Mouse (Mus musculus) B cell, adult 2 months (primary cell): ENCODE results near the gene Slc2a3.
"Not testable (repeated sequence)": the region's sequence is repeated elsewhere in the genome, so short reads cannot be mapped to it uniquely, and the experiment has no call there.

ENCODE experiments used
- DNase-seq, 2 experiments: peaks; one replicate each; pipeline ENCODE4 v3.0.0; 2022

The Slc2a3 gene

DNA sequence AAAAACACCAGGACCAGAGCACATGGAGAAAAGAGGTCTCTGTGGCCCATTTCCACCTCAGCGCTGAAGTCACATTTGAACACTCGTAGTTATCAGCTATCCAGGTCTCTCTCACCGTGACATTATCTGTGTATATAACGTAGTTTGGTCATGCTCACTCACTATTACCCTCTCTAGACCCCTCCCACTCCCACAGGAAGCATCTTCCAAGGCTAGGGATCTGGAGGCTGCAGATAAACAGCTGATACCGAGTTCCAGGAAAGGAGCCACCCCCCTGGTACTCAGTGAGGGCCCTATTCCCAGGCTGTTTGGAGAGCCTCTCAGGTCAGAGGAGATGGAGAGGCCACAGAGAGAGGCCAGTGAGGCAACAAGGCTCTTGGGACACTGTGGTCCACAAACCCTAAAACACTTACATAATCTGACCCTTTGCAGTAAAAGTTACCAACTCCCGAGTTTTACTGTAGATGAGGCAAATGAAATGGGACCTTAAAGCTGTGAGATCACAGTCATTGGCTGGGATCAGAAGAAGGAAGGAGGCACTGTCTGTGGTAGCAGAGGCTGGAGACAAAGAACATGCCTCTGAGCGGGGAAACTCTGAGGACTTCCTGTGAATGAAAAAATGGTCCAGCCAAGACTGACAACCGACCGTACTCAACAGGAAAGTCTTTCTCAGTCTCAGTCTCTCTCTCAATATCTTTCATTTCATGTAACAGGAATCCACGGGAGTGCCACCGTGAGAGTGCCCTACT, 38.3 kb downstream of the Slc2a3 start:
- DNase-seq: no peak

DNA sequence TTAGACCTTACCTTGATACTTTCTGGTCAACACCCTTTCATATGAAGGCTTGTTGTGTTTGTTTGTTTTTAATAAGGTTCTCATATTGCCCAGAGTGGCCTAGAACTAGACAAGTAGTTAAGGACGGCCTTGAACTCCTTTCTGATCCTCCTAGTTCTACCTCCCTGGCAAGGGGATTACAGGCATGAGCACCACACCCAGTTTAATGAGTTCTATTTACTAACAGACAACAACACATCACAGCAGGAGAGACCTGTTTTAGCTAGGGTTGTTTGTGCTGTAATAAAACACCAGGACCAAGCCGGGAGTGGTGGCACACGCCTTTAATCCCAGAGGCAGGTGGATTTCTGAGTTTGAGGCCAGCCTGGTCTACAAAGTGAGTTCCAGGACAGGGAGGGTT, 39.0 kb downstream of the Slc2a3 start:
- DNase-seq: no peak

DNA sequence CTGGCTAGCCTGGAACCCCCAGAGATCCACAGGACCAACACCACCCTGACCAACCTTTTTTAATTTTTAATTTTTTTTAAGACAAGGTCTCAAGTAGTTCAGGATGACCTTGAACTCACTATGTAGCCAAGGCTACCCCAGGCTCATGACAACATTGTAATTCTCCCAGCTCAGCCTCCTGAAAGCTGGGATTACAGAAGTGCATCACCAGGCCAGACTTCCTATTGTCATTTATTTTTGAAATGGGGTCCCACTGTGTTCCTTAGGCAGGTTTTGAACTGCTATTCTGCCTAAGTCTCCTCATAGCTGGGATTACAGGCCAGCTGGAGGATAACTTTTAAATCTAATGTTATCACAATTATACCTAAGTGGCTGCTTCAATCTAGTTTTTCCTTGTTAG, 39.5 kb downstream of the Slc2a3 start:
- no peak for DNase-seq

DNA sequence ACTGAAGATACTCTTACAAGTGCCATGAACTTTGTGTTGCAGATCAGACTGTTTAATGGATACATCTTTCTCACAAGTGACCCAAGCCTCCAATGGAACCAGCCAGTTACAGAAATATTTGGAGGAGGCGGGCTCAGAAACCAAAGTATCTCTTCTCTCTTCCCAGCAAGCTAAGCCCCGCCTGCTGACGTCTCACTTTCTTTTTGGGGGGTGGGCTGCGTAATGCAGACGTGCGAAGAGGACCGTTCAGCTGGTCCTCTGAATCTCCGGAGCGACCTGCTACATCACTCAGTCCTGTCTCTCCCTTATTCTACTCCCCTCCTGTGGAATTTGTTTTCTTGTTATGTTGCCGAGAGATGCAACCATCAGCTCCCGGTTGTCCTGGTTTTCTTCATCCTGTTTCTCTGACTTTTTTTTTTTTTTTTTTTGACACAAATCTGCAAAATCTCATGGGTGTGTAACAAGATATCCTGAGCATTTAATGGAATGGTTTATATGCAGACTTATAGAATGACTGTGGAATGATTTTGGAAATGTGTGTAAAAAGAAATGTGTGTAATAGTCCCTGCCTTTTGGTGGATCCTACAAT, 40.3 kb downstream of the Slc2a3 start:
- DNase-seq: peak; percentile 43 to 44

DNA sequence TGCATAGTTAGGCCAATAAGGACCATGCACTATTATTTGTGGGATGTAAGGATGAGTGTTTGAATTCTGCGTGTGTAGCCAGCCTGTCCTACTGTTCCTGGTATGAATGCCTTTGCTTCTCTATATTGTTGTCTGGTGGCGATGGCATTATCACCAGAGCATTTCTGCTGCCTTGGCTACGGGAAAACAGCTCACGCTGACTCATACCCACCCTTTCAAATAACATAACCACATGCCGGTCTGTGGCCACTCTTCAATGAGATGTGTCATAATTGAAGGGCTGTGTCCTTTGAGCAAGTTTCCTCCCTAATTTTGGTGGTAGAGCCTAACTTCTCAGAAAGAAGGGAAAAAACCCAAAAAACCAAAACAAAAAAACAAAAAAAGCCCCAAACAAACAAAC, 42.7 kb downstream of the Slc2a3 start:
- no peak for DNase-seq

DNA sequence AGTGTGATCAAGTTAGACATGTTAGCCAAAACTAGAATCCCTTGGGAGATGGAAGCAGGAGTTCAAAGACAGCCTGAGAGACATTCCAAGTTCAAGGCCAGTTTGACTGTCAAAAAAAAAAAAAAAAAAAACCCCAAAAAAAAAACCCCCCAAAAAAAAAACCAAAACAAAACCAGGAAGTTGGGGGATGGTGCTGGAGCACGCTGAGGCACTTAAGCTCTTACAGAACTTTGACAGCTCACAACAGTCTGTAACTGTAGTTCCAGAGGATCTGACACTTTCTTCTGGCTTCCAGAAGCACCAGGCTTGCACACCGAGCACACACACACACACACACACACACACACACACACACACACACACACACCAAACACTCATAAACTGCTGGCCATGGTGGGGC, 45.5 kb downstream of the Slc2a3 start:
- DNase-seq: peak in 1 of 2 experiments; percentile 34

DNA sequence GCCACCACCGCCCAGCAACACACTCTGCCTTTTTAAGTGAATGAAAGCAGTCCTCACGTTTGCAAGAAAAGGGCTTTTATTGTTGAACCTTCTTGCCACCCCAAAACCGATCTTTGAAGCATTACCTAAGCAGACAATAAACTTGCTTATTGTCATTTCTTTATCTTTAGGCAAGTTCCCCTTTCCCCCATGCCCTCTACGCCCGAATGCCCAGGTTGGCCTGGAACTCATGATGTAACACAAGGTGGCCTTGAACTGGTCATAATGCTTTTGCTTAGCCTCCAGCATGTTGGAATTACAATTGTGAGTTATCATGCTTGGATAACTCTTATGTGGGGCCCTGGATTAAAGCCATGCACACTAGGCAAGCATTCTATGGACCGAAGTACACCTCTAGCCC, 50.9 kb downstream of the Slc2a3 start:
- DNase-seq: peak; percentile 34 to 42

DNA sequence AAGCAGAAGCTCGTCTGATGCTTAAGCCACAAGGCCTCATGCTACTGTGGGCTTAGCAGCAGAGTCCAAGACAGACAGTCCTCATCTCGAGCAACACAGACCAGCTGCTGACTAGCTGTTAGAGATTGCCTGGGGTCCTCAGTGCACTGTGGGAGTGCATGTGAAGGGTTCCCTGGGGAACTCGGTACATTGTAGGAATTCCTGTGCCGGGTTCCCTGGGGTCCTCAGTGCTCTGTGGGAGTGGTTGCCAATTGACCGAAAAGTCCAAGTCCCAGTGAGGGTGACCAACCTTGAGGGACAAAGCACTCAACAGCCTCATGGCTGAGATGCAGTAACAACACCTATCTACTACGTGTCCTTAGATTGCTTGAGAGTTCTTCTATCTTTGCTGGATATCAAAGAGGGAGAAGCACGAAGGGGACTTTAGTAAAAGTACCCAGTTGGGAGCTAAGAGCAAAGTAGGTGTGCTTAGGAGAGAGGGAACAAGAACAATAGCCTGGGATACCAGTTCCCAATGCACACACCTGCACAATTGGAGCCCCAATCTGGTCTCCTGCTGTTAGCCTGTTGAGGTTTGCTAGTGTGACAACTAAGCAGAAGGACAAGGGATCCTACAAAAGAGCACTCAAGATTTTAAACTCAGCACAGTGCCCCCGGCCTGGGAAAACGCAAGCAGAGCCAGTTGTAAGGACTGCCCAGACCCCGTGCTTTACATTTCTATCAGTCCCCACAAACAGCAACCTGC, 56.8 kb downstream of the Slc2a3 start:
- DNase-seq: no peak

DNA sequence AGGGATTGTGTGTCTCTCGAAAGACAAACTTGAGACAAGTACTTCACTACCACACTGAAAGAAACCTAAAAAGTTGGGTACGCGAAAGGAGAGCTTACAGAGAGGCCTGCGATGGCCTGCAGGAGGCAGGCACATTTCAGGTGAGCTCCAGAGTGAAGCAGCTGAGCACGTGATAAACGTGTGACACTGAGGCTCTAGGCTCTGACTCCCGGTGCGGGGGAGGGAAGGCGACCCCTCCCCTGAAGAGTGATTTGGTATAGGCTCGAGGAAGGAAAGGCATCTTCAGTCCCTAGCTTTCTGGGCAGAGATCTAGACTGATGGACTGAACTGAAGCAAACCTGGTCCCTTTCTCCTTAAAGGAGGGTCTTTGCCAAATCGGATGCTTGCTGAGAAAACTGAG, 58.1 kb downstream of the Slc2a3 start:
- peak; percentile 26 to 27 for DNase-seq

DNA sequence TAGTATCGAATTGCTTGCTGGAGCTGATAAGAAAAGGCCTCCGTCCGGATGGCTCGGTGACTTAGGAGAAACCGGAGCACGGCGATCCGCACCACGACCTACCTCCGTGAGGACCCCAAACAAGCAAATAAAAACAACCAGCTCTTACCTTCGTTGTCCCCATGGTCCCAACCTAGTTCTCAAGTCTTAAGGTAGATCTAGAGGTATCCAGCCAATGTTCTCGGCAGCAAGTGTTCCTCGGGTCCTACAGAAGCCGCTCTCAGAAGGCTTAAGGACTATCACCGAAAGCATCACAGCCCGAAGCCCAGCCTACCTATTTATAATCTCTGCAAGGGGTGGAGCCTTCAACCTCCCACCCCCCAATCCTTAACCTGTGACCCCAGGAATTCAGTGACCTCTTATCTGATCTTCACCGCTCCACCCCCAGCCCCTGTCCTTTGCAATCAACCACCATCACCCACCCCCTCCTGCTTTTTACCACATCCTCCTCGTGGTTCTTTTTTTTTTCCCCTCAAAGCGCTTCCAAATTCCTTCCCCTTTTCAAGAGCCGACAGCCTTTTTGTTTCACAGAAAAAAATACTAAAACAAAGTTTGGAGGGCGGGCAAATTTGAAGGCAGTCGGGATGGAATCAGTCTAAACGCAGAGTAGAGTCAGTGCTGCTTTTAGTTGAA, 59.1 kb downstream of the Slc2a3 start:
- DNase-seq: peak; percentile 61 to 65

DNA sequence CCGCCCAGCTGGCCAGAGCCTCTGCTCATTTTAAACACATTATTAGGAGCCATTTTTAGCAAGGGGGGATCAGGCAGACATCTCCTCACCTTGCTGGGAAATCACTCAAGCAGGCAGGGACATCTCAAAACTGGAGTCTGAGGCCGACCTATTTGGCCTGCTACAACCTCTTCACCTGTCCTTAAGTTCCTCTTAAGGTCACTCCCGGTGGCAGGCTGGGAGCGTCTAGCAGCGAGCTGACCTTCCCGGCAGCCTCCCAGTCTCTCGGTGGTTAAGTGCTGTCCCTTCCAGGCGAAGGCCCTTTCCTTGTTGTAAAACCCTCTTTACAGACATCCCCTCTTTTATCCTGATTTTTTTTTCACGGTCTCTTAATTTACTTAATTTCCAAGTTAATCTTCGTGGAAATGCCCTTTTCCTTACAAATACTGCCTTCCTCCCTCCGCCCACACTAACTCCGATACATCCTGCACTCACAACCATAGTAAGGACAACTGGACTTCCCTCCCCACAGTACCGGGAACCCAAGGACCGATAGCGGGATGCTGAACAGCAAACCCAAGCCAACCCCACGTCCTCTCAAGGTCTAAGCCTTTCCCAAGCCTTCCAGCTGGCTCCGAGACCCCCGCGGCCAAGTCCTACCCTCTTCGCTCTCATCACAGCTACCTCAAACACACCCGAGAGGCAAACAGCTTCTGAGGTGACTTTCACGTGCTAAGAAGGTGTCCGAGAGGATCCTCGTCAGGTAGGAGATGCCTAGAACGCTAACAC, 59.8 kb downstream of the Slc2a3 start:
- peak; percentile 21 to 28 for DNase-seq

DNA sequence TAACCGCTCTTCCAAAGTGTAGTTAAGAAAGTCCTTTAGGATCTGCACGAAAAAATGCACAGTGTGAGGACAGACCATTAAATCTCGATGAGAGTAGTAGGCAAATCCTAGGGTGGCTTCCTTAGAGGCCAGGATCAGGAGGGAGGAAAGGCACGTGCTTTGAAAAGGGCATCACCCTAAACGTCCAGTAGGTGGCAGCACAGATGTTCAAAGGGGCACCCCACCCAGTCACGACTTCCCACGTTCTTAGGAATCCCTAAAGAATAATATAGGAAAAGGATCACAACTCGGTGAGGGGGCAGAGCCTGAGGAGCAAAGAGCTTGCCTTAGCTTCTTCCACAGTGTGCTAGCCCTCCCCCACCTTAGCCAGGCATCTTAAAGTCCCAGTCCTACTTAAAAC, 61.5 kb downstream of the Slc2a3 start:
- DNase-seq: peak; percentile 69

DNA sequence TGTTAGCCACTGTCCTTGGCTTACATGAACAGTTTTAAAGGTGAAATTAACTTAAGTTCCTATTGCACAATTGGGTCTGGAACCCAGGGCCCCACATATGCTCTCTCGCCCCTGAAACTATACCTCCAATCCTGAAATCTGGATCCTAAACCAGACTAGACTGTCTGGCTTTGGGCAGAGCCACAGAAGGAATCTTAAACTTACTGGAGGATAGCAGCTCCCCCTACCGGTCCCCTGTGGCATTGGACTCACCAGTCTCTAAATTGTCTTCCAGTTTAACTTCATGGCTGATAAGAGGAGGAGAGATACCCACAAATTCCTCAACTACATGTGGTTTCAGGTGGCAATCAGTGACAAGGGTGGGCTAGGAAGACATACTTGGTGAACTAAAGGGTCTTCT, 81.5 kb downstream of the Slc2a3 start:
- DNase-seq: peak; percentile 75 to 79

DNA sequence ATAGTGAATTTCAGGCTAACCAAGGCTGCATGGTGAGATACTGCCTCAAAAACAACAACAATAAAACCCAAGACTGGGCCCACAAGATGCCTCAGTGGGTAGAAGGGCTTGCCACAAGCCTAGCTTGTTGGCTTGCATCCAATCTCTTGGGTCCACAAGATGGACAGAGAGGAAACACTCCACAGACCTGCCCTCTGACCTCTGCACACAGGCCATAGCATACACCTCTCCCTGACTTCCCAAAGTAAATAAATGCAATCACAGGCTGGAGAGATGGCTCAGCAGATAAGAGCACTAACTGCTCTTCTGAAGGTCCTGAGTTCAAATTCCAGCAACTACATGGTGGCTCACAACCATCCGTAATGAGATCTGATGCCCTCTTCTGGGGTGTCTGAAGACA, 83.2 kb downstream of the Slc2a3 start:
- not testable (repeated sequence) for DNase-seq

DNA sequence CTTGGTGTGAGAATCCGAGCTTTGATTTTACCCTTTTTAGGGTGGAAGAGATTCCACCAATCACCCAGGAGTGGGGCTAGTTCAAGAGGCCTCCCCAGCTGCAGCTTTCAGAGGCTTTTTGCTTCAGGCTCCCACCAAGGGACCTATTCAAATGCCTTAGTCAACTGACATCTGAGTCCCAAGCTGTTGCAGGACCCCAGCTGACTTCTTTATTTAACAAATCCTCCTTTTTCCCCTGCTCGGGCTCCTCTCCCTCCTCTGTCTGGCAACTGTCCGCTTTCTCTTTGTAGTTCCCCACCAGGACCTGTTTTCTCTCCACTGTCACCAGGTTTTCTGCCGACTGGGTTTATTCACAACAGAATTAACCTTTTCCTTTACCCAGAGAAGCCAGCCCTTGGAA, 85.6 kb downstream of the Slc2a3 start:
- DNase-seq: no peak

DNA sequence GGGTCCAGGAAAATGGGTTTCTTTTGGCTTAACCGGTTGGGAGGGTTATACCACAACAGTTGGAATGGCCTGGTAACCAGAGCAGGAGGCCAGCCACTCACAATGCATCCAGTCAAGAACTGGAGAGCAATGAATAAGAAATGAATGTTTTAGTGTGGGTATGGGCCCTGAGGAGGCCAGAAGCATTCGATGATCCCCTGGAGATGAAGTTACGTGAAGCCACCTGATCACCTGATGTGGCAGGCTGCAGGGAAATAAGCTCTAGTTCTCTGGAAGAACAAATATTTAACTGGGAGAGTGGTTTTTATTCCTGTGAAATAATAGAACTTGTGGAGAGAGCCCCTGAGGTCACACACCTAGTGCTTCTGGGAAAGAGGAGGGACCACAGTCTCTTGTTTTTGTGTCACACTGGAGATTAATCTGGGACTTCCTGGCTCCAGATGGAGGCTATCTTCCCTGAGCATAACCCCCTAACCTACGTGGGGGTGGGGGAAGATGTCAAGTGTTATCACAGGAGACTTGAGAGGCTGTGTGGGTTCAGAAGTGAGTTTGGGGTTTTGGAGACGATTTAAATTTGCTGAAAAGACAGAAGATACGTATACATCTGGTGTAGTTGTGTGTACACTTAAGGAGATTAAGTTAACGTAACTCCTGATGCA, 86.6 kb downstream of the Slc2a3 start:
- DNase-seq: no peak

DNA sequence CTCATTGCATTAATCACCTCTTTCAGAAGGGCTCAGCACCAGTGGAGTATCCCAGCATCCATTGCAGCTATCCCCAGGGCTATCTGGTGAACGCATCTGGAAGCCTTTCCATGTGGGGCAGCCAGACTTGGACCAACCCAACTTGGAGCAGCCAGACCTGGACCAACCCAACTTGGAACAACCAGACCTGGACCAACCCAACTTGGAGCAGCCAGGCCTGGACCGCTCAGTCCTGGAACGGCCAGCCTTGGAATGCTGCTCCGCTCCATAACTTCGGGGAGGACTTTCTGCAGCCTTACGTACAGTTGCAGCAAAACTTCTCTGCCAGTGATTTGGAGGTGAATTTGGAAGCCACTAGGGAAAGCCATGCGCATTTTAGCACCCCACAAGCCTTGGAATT, 88.3 kb downstream of the Slc2a3 start:
- not testable (repeated sequence) for DNase-seq

DNA sequence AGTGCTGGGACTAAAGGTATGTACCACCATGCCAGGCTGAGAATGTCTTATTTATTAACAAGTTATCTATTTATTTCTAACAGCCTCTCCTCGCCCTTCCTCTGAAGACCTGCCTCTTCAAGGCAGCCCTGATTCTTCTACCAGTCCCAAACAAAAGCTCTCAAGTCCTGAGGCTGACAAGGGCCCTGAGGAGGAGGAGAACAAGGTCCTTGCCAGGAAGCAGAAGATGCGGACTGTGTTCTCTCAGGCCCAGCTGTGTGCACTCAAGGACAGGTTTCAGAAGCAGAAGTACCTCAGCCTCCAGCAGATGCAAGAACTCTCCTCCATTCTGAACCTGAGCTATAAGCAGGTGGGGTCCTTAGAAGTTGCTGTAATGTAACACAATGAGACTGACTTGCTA, 90.0 kb downstream of the Slc2a3 start:
- DNase-seq: no peak

DNA sequence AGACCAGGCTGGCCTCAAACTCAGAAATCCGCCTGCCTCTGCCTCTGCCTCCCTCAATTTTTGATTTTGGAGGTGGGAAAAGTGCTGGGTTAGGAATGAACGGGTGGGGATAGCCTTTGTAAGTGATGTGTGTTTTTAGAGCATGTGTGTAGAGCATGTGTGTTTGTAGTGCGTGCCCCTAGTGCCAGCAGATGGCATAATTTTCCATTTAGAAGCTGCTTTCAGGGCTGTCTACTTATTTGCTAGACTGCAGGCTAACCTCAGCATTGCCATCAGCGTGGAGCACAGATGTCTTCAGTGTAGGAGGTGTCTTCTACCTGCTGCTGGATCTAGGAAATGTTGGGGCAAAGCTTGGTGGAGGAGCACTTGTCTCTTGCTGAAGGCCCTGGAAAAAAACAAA, 92.6 kb downstream of the Slc2a3 start:
- DNase-seq: no peak

DNA sequence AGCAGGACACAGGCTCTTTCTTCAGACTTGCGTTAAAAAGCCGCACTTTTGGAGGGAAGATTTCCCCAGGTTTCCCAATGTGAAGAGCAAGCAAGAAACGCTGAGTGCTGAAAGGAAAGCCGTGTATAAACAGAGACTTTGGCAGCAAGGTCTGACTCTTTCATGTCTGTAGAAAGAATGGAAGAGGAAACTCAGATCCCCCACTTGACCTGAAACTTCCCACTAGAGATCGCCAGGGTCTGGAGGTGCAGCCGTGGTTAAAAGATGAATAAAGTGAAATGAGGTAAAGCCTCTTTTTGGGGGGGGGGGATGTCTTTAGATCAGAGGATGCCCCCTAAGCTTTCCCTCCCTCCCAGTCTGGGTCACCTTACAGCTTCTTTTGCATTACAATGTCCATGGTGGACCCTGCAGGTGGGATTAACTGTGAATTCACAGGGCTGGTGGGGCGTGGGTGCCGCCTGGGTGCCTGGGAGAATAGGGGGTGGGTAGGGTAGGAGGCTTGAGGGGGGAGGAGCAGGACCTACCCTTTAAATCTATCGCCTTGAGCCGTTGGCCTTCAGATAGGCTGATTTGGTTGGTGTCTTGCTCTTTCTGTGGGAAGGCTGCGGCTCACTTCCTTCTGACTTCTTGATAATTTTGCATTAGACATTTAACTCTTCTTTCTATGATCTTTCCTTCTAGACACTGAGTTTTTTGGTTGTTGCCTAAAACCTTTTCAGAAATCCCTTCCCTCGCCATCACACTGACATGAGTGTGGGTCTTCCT, 94.2 kb downstream of the Slc2a3 start, which contains the start of gene Nanog:
TSS of gene Nanog (plus strand) at position 454 of the 765 bp plus-strand sequence.
- DNase-seq: no peak

DNA sequence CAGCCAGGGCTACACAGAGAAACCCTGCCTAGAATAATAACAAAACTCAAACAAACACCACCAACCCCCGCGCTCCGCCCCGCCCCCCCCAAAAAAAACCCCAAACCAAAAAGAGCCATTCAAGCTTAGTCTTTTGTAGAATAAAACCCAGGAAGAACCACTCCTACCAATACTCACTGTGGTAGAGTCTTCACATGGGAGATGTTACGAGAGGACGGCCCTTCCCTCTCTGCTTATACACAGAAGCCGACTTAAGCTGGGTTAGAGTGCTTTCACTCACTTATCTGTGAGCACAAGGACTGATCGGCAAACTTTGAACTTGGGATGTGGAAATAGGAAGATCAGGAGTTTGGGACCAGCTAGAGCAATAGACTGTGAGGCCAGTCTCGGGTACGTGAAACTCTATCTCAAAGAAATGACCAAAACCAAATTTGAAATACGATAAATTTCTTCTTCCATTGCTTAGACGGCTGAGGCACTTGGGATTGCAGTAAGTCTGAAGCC, 95.1 kb downstream of the Slc2a3 start:
- no peak for DNase-seq
